Mouse (Mus musculus): ENCODE data around the gene Slc17a4. TPM values are rescaled to one million over a fixed set of nuclear protein-coding genes. Genes with fewer than 3 reads are reported as not detected.

Slc17a4 gene
- polyA plus RNA-seq, 1 experiment from 2014 or later = 0.13 TPM

- no peak for ATAC-seq (ENCODE audit: low read depth)
- Histone ChIP-seq H3K27me3 (no peaks in the 10 kb centered on the region), H3K36me3 (no peaks in the 10 kb centered on the region), H3K4me1 (replicated peaks) (no peaks in the 10 kb centered on the region), H3K9ac (no peak overlapping the region), H3K4me2 (no peak overlapping the region), H3K9me3 (no peaks in the 10 kb centered on the region), H3K4me3 (no peak overlapping the region), H3K27ac (replicated peaks) (no peak overlapping the region)
- 70% methylated on average over 3 of the region's 3 CpGs for WGBS
These were observed 58.4 kb downstream of the Slc17a4 start for GRCm38 (mm10) chr13:23856401-23856800.

GRCm38 (mm10) chr13:23849299-23849698 is 65.5 kb downstream of the Slc17a4 start:
- H3K4me2 ChIP-seq = no peak overlapping the region
- H3K27ac ChIP-seq (replicated peaks) = no peak overlapping the region
- no peaks in the 10 kb centered on the region for H3K9me3 ChIP-seq
- no peak overlapping the region for H3K9ac ChIP-seq
- H3K4me1 ChIP-seq (replicated peaks) = no peaks in the 10 kb centered on the region
- no peak overlapping the region for H3K4me3 ChIP-seq
- ATAC-seq (ENCODE audit: low read depth) = no peak
- WGBS = 82% methylated on average over 2 of the region's 2 CpGs
- no peaks in the 10 kb centered on the region for H3K27me3 ChIP-seq
- H3K36me3 ChIP-seq = no peaks in the 10 kb centered on the region

Small RNA genes within 50 kb of the gene (microRNA-seq; reads per million reads assigned to microRNA genes)
- not detected for gene Gm44344

Other genes with a start within 250 kb of the Slc17a4 start
- gene Hist1h2ac, start 231.1 kb downstream of the Slc17a4 start, polyA plus RNA-seq (2015; fragmentation: Nextera tagmentation; extraction: Ambion mirVana) = 0.40 and 0.66 TPM in 2 replicates
- 25.7 and 28.2 TPM in 2 replicates for gene Hist1h2bc, start 230.8 kb downstream of the Slc17a4 start, polyA plus RNA-seq (2015; fragmentation: Nextera tagmentation; extraction: Ambion mirVana)
- not detected in 2 replicates for gene Hist1h1t, start 219.2 kb downstream of the Slc17a4 start, polyA plus RNA-seq (2015; fragmentation: Nextera tagmentation; extraction: Ambion mirVana)
- gene Hist1h4c, start 216.6 kb downstream of the Slc17a4 start, polyA plus RNA-seq (2015; fragmentation: Nextera tagmentation; extraction: Ambion mirVana) = 2.3 and 2.5 TPM in 2 replicates
- gene Hfe, start 204.2 kb downstream of the Slc17a4 start, polyA plus RNA-seq (2015; fragmentation: Nextera tagmentation; extraction: Ambion mirVana) = 3.7 and 4.0 TPM in 2 replicates
- 12.5 and 13.1 TPM in 2 replicates for gene Hist1h1c, start 176.2 kb downstream of the Slc17a4 start, polyA plus RNA-seq (2015; fragmentation: Nextera tagmentation; extraction: Ambion mirVana)
- 1.5 and 2.7 TPM in 2 replicates for gene Hist1h3c, start 169.4 kb downstream of the Slc17a4 start, polyA plus RNA-seq (2015; fragmentation: Nextera tagmentation; extraction: Ambion mirVana)
- not detected in 2 replicates for gene Hist1h2bb, start 168.3 kb downstream of the Slc17a4 start, polyA plus RNA-seq (2015; fragmentation: Nextera tagmentation; extraction: Ambion mirVana)
- 5.1 and 9.7 TPM in 2 replicates for gene Hist1h2ab, start 163.9 kb downstream of the Slc17a4 start, polyA plus RNA-seq (2015; fragmentation: Nextera tagmentation; extraction: Ambion mirVana)
- gene Hist1h3b, start 162.7 kb downstream of the Slc17a4 start, polyA plus RNA-seq (2015; fragmentation: Nextera tagmentation; extraction: Ambion mirVana) = 0.96 and 2.3 TPM in 2 replicates
- 2.3 TPM in 1 of 2 replicates, not detected in the other for gene Hist1h4b, start 158.0 kb downstream of the Slc17a4 start, polyA plus RNA-seq (2015; fragmentation: Nextera tagmentation; extraction: Ambion mirVana)
- gene Hist1h4a, start 153.8 kb downstream of the Slc17a4 start, polyA plus RNA-seq (2015; fragmentation: Nextera tagmentation; extraction: Ambion mirVana) = 1.1 TPM in 1 of 2 replicates, not detected in the other
- gene Hist1h3a, start 152.6 kb downstream of the Slc17a4 start, polyA plus RNA-seq (2015; fragmentation: Nextera tagmentation; extraction: Ambion mirVana) = 1.1 and 1.5 TPM in 2 replicates
- gene Hist1h1a, start 151.3 kb downstream of the Slc17a4 start, polyA plus RNA-seq (2015; fragmentation: Nextera tagmentation; extraction: Ambion mirVana) = not detected in 2 replicates
- not detected in 2 replicates for gene Trim38, start 145.1 kb downstream of the Slc17a4 start, polyA plus RNA-seq (2015; fragmentation: Nextera tagmentation; extraction: Ambion mirVana)
- gene Slc17a2, start 108.0 kb downstream of the Slc17a4 start, polyA plus RNA-seq (2015; fragmentation: Nextera tagmentation; extraction: Ambion mirVana) = not detected in 2 replicates
- gene Slc17a3, start 75.6 kb downstream of the Slc17a4 start, polyA plus RNA-seq (2015; fragmentation: Nextera tagmentation; extraction: Ambion mirVana) = not detected in 2 replicates
- not detected in 2 replicates for gene Slc17a1, start 47.3 kb downstream of the Slc17a4 start, polyA plus RNA-seq (2015; fragmentation: Nextera tagmentation; extraction: Ambion mirVana)
- gene Hist1h2ba, start 19.1 kb upstream of the Slc17a4 start, polyA plus RNA-seq (2015; fragmentation: Nextera tagmentation; extraction: Ambion mirVana) = not detected in 2 replicates
- not detected in 2 replicates for gene Hist1h2aa, start 19.5 kb upstream of the Slc17a4 start, polyA plus RNA-seq (2015; fragmentation: Nextera tagmentation; extraction: Ambion mirVana)
- gene Scgn, start 76.2 kb upstream of the Slc17a4 start, polyA plus RNA-seq (2015; fragmentation: Nextera tagmentation; extraction: Ambion mirVana) = 0.34 and 0.59 TPM in 2 replicates

All from neural tube, embryonic 13.5 days (tissue).